Mouse (Mus musculus): ENCODE measurements around the gene Scp2. TPM values are rescaled to one million over a fixed set of nuclear protein-coding genes. Genes with fewer than 3 reads are reported as not detected.

Gene Scp2
- total and polyA plus RNA-seq, 2 experiments from 2014 or later = 142 to 239 TPM

GRCm38 (mm10) chr4:108016321-108016720 is 128.5 kb downstream of the Scp2 start:
- ATAC-seq (no peak), DNase-seq (ENCODE audit: low spot score) (no peak)
- H3K27me3 ChIP-seq (ENCODE audit: insufficient read depth, low read length) = no peaks in the 10 kb centered on the region
- H3K27ac ChIP-seq = no peak overlapping the region
- no peak overlapping the region for H3K9ac ChIP-seq (replicated peaks; ENCODE audit: low read length)
- no peaks in the 10 kb centered on the region for H3K4me1 ChIP-seq (ENCODE audit: insufficient read depth, low read length)
- H3K4me3 ChIP-seq (ENCODE audit: low read length) = no peak overlapping the region
- no peak overlapping the region for H3K4me2 ChIP-seq (ENCODE audit: low read depth, low read length)
- no peaks in the 10 kb centered on the region for H3K36me3 ChIP-seq (ENCODE audit: insufficient read depth, low read length)
- H3K9me3 ChIP-seq (ENCODE audit: low read length) = no peaks in the 10 kb centered on the region
- TF ChIP-seq CTCF (IDR thresholded peaks at IDR 0.05; ENCODE audit: low read depth) = no peak
- WGBS = 69% methylated on average over 3 of the region's 3 CpGs

DNA sequence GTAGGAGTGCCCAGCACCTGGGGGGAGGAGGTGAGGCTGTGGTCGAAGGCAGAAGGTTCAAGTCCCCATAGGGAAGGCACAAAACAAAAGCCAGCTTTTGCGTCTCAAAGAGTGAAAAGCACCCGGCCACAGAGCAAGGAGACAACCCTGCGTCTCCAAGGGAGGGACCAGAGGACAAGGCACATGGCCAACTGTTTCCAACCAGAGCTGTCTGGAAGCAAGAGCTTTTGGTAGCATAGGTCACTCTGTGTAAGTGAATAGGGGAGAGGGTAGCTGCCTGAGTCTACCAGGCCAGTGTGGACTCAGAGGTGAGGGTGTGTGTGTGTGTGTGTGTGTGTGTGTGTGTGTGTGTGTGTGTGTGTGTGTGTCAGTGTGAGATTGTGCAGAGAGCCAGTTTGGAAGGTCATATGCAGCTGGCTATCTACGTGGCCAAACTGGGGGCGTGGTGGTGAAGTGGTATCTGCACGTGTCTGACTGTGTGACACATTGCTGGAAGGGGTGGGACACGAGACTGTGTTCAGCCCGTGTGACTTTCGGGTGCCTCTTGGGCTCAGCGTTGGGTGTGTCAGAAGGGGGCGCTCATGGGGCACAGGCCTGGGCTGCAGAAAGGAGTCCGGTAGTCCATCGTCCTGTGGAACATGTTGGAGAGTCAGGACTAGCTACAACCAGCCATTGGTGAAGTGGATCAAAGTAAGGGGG is 129.6 kb downstream of the Scp2 start:
- H3K4me2 ChIP-seq (ENCODE audit: low read depth, low read length) = no peak overlapping the region
- ATAC-seq (no peak), DNase-seq (ENCODE audit: low spot score) (no peak)
- WGBS = 66% methylated on average over 14 of the region's 14 CpGs
- H3K27ac ChIP-seq = no peak overlapping the region
- H3K36me3 ChIP-seq (ENCODE audit: insufficient read depth, low read length) = no peaks in the 10 kb centered on the region
- no peaks in the 10 kb centered on the region for H3K4me1 ChIP-seq (ENCODE audit: insufficient read depth, low read length)
- no peak overlapping the region for H3K4me3 ChIP-seq (ENCODE audit: low read length)
- H3K9me3 ChIP-seq (ENCODE audit: low read length) = no peaks in the 10 kb centered on the region
- H3K27me3 ChIP-seq (ENCODE audit: insufficient read depth, low read length) = no peaks in the 10 kb centered on the region
- TF ChIP-seq CTCF (IDR thresholded peaks at IDR 0.05; ENCODE audit: low read depth) = peak; percentile 33; the same call in 1 of the 2 replicates
- no peak overlapping the region for H3K9ac ChIP-seq (replicated peaks; ENCODE audit: low read length)

- no peak overlapping the region for H3K9ac ChIP-seq (replicated peaks; ENCODE audit: low read length)
- H3K4me2 ChIP-seq (ENCODE audit: low read depth, low read length) = no peak overlapping the region
- 68% methylated on average over 2 of the region's 2 CpGs for WGBS
- H3K9me3 ChIP-seq (ENCODE audit: low read length) = no peaks in the 10 kb centered on the region
- no peak overlapping the region for H3K4me3 ChIP-seq (ENCODE audit: low read length)
- ATAC-seq (no peak), DNase-seq (ENCODE audit: low spot score) (no peak)
- H3K27me3 ChIP-seq (ENCODE audit: insufficient read depth, low read length) = no peaks in the 10 kb centered on the region; the same call in 1 of the 2 replicates
- H3K27ac ChIP-seq = no peak overlapping the region
- H3K4me1 ChIP-seq (ENCODE audit: insufficient read depth, low read length) = no peaks in the 10 kb centered on the region
- no peaks in the 10 kb centered on the region for H3K36me3 ChIP-seq (ENCODE audit: insufficient read depth, low read length)
- TF ChIP-seq CTCF (IDR thresholded peaks at IDR 0.05; ENCODE audit: low read depth) = no peak
These were observed 130.3 kb downstream of the Scp2 start for GRCm38 (mm10) chr4:108014466-108014865.

DNA sequence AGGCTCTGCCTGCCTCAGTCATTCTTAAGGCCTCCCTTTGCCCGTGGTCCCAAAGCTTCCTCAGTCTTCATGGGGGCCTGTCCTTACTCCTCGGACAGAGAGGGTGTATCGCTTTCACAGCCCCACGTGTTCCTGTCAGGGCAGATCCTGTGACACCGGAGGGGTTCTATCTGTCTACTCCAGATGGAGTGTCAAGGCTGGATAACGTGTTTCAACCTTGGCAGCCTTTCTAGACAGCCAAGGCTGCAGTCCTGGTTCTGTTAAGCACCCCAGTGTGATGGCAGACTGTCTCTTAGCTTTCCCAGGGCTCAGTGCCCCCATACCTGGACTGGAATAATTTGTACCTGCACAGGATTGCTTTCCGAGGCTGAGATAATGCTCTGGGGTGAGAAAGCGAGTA is 136.3 kb downstream of the Scp2 start:
- peaks cover 4% of the 10 kb centered on the region; the same call in 1 of the 2 replicates for H3K4me1 ChIP-seq (ENCODE audit: insufficient read depth, low read length)
- H3K4me2 ChIP-seq (ENCODE audit: low read depth, low read length) = no peak overlapping the region
- no peak overlapping the region for H3K27ac ChIP-seq
- no peak overlapping the region for H3K9ac ChIP-seq (replicated peaks; ENCODE audit: low read length)
- 78% methylated on average over 8 of the region's 8 CpGs for WGBS
- no peak for DNase-seq (ENCODE audit: low spot score)
- no peak for ATAC-seq
- no peaks in the 10 kb centered on the region for H3K36me3 ChIP-seq (ENCODE audit: insufficient read depth, low read length)
- H3K27me3 ChIP-seq (ENCODE audit: insufficient read depth, low read length) = no peaks in the 10 kb centered on the region; the same call in 1 of the 2 replicates
- H3K9me3 ChIP-seq (ENCODE audit: low read length) = no peaks in the 10 kb centered on the region
- no peak for TF ChIP-seq CTCF (IDR thresholded peaks at IDR 0.05; ENCODE audit: low read depth)
- H3K4me3 ChIP-seq (ENCODE audit: low read length) = no peak overlapping the region

DNA sequence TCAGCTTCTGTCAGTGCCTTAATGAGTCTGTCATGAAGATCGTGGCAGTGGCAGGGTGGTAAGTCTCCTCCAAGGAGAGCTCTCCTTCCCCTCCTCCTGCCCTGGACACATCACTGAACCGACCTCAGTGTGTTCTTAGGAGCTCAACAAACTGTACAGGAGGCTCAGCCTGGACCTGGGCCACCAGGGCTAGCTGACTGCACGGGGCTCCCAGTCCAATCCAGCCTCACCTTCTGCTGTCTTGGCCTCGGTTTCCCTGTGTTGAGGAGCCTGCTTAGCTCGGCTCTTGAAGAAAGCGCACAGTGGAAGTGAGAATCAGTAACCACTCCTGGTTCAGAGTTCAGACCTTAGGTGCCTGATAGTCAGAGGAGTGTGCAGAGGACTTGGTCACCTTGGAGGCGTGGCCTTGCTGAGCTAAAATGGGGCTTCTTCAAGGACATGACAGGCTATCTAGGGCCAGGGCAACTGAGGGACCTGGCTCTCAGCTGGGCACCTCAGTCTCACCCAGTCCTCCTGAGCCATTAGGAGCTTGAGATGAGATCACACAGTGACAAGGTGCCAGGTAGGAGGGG is 137.2 kb downstream of the Scp2 start:
- Histone ChIP-seq H3K4me2 (ENCODE audit: low read depth, low read length) (no peak overlapping the region), H3K27me3 (ENCODE audit: insufficient read depth, low read length) (no peaks in the 10 kb centered on the region; the same call in 1 of the 2 replicates), H3K9ac (replicated peaks; ENCODE audit: low read length) (no peak overlapping the region), H3K4me1 (ENCODE audit: insufficient read depth, low read length) (peaks cover 4% of the 10 kb centered on the region; the same call in 1 of the 2 replicates), H3K9me3 (ENCODE audit: low read length) (no peaks in the 10 kb centered on the region), H3K36me3 (ENCODE audit: insufficient read depth, low read length) (no peaks in the 10 kb centered on the region), H3K4me3 (ENCODE audit: low read length) (no peak overlapping the region), H3K27ac (no peak overlapping the region)
- 83% methylated on average over 7 of the region's 7 CpGs for WGBS
- TF ChIP-seq CTCF (IDR thresholded peaks at IDR 0.05; ENCODE audit: low read depth) = no peak
- DNase-seq (ENCODE audit: low spot score) (no peak), ATAC-seq (no peak)

GRCm38 (mm10) chr4:108005328-108005727 is 139.5 kb downstream of the Scp2 start:
- DNase-seq (ENCODE audit: low spot score) (peak; percentile 75), ATAC-seq (peak; percentile 67)
- H3K9me3 ChIP-seq (ENCODE audit: low read length) = no peaks in the 10 kb centered on the region
- whole genome bisulfite sequencing = 30% methylated on average over 7 of the region's 7 CpGs
- TF ChIP-seq CTCF (IDR thresholded peaks at IDR 0.05; ENCODE audit: low read depth) = no peak
- no peaks in the 10 kb centered on the region for H3K36me3 ChIP-seq (ENCODE audit: insufficient read depth, low read length)
- no peak overlapping the region for H3K9ac ChIP-seq (replicated peaks; ENCODE audit: low read length)
- H3K27ac ChIP-seq = no peak overlapping the region
- H3K4me3 ChIP-seq (ENCODE audit: low read length) = no peak overlapping the region
- no peaks in the 10 kb centered on the region; the same call in 1 of the 2 replicates for H3K27me3 ChIP-seq (ENCODE audit: insufficient read depth, low read length)
- H3K4me2 ChIP-seq (ENCODE audit: low read depth, low read length) = no peak overlapping the region
- peaks cover 4% of the 10 kb centered on the region; the same call in 1 of the 2 replicates for H3K4me1 ChIP-seq (ENCODE audit: insufficient read depth, low read length)

- Histone ChIP-seq H3K4me2 (ENCODE audit: low read depth, low read length) (no peak overlapping the region), H3K9ac (replicated peaks; ENCODE audit: low read length) (no peak overlapping the region), H3K4me3 (ENCODE audit: low read length) (no peak overlapping the region), H3K9me3 (ENCODE audit: low read length) (no peaks in the 10 kb centered on the region), H3K27me3 (ENCODE audit: insufficient read depth, low read length) (no peaks in the 10 kb centered on the region), H3K27ac (no peak overlapping the region), H3K4me1 (ENCODE audit: insufficient read depth, low read length) (no peaks in the 10 kb centered on the region), H3K36me3 (ENCODE audit: insufficient read depth, low read length) (no peaks in the 10 kb centered on the region)
- 83% methylated on average over 1 of the region's 1 CpGs for WGBS
- no peak for TF ChIP-seq CTCF (IDR thresholded peaks at IDR 0.05; ENCODE audit: low read depth)
- no peak for ATAC-seq
- DNase-seq (ENCODE audit: low spot score) = no peak
These were observed 145.4 kb downstream of the Scp2 start for GRCm38 (mm10) chr4:107999380-107999779.
